8 mouse cellular contexts compared by ENCODE assay signal in the genomic region with DNA sequence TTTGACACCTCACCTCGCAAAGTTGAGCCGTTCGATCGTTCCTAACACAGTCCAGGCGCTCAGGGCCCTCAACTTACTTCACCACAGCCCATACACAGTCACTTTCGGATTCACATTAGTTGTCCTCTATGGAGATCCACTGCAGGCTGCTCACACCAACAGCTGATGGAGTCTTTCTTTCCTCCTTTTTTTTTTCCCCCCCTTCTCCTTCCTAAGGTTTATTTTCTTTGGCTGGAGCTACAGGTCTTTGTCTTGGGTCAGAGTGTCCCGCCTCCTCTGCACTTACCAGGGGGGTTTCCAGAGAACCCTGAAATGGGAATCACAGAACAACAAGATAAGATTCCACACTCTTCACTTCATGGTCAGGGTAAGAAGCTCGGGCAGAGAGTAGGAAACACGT. TPM values are rescaled to one million over a fixed set of nuclear protein-coding genes. Genes with fewer than 3 reads are reported as not detected.
DNase-seq lines count a peak whose midpoint lies in the region; ATAC-seq and TF ChIP-seq lines count a peak whose summit lies in the region.

No protein-coding gene starts in this region.

- H3K27me3 ChIP-seq in lung, embryonic 14.5 days (ENCODE audit: insufficient read depth, low read length) = no peaks in the 10 kb centered on the region
- no peaks in the 10 kb centered on the region for H3K27me3 ChIP-seq in embryonic facial prominence, embryonic 14.5 days (replicated peaks; ENCODE audit: control insufficient read depth, insufficient read depth, low read length)
- H3K27me3 ChIP-seq in hindbrain, embryonic 14.5 days (ENCODE audit: control insufficient read depth, insufficient read depth, low read length) = no peaks in the 10 kb centered on the region
- H3K27me3 ChIP-seq in myocyte (ENCODE audit: control insufficient read depth, insufficient read depth, insufficient read length) = no peaks in the 10 kb centered on the region

- 62% methylated on average over 9 of the region's 9 CpGs for WGBS in lung, embryonic 14.5 days
- 70% methylated on average over 9 of the region's 9 CpGs for WGBS in embryonic facial prominence, embryonic 14.5 days
- WGBS in hindbrain, embryonic 14.5 days = 78% methylated on average over 9 of the region's 9 CpGs

- peaks cover 35% of the 10 kb centered on the region for H3K36me3 ChIP-seq in lung, embryonic 14.5 days (ENCODE audit: insufficient read depth)
- peaks cover 24% of the 10 kb centered on the region for H3K36me3 ChIP-seq in embryonic facial prominence, embryonic 14.5 days (ENCODE audit: control insufficient read depth, insufficient read depth, low read length)
- peaks cover 27% of the 10 kb centered on the region for H3K36me3 ChIP-seq in hindbrain, embryonic 14.5 days (replicated peaks; ENCODE audit: control insufficient read depth, insufficient read depth)
- H3K36me3 ChIP-seq in myocyte (ENCODE audit: control insufficient read depth, insufficient read depth) = peaks cover 8% of the 10 kb centered on the region

- H3ac ChIP-seq in myocyte (ENCODE audit: control insufficient read depth, insufficient read length) = peak overlapping the region; percentile 20

- TF ChIP-seq CTCF in lung, embryonic 14.5 days (IDR thresholded peaks at IDR 0.05; ENCODE audit: low read depth) = no peak

- H3K4me3 ChIP-seq in lung, embryonic 14.5 days (ENCODE audit: low read depth, low read length) = peak overlapping the region; percentile 84; the same call in 1 of the 2 replicates
- H3K4me3 ChIP-seq in embryonic facial prominence, embryonic 14.5 days (ENCODE audit: low read depth, low read length) = 0 out of 2 replicates have a peak overlapping the region, but pooled peaks have one; percentile 94
- H3K4me3 ChIP-seq in hindbrain, embryonic 14.5 days (replicated peaks; ENCODE audit: low read length) = 0 out of 2 replicates have a peak overlapping the region, but pooled peaks have one; percentile 67
- H3K4me3 ChIP-seq in myocyte = peak overlapping the region; percentile 93

- peaks cover 50% of the 10 kb centered on the region for H3K79me2 ChIP-seq in myocyte (ENCODE audit: control insufficient read depth, insufficient read depth)

- peak overlapping the region; percentile 4; the same call in 1 of the 2 replicates for H3K9ac ChIP-seq in lung, embryonic 14.5 days
- H3K9ac ChIP-seq in embryonic facial prominence, embryonic 14.5 days (ENCODE audit: low read depth, low read length) = peak overlapping the region; percentile 47; the same call in 1 of the 2 replicates
- H3K9ac ChIP-seq in hindbrain, embryonic 14.5 days = 0 out of 2 replicates have a peak overlapping the region, but pooled peaks have one; percentile 9

- no peak for TF ChIP-seq POLR2A in myocyte (IDR thresholded peaks at IDR 0.05; ENCODE audit: insufficient read length, low read depth)

- no peak overlapping the region for H3K27ac ChIP-seq in lung, embryonic 14.5 days (ENCODE audit: low read depth)
- no peak overlapping the region for H3K27ac ChIP-seq in embryonic facial prominence, embryonic 14.5 days (replicated peaks; ENCODE audit: low read depth, low read length)
- H3K27ac ChIP-seq in hindbrain, embryonic 14.5 days = no peak overlapping the region

- ATAC-seq in lung, embryonic 14.5 days (ENCODE audit: insufficient read depth) = no peak
- no peak for ATAC-seq in embryonic facial prominence, embryonic 14.5 days (ENCODE audit: low read depth)
- no peak for ATAC-seq in hindbrain, embryonic 14.5 days (ENCODE audit: low FRiP score)

- H3K4me1 ChIP-seq in lung, embryonic 14.5 days (ENCODE audit: insufficient read depth) = peaks cover 35% of the 10 kb centered on the region
- H3K4me1 ChIP-seq in embryonic facial prominence, embryonic 14.5 days (ENCODE audit: control insufficient read depth, insufficient read depth, low read length) = peaks cover 54% of the 10 kb centered on the region
- H3K4me1 ChIP-seq in hindbrain, embryonic 14.5 days (replicated peaks; ENCODE audit: control insufficient read depth, insufficient read depth, low read length) = peaks cover 63% of the 10 kb centered on the region

- peak overlapping the region; percentile 95 for H3K4me2 ChIP-seq in lung, embryonic 14.5 days
- peak overlapping the region; percentile 90; the same call in 1 of the 2 replicates for H3K4me2 ChIP-seq in embryonic facial prominence, embryonic 14.5 days (ENCODE audit: low read depth, low read length)
- H3K4me2 ChIP-seq in hindbrain, embryonic 14.5 days (replicated peaks) = peak overlapping the region; percentile 67
- peak overlapping the region; percentile 96 for H3K4me2 ChIP-seq in myocyte (ENCODE audit: low read depth)

- DNase-seq in lung, embryonic 14.5 days = no peak
- no peak for DNase-seq in lung, postnatal 25 days (ENCODE audit: low spot score)
- DNase-seq in embryonic facial prominence, embryonic 14.5 days (ENCODE audit: low spot score) = no peak
- DNase-seq in hindbrain, embryonic 14.5 days (ENCODE audit: low spot score) = no peak
- DNase-seq in spleen, postnatal 10 days (ENCODE audit: low spot score in 2 of 2) = no peak
- no peak for DNase-seq in layer of hippocampus, adult 9-11 months
- no peak for DNase-seq in ovary, postnatal 10 days (ENCODE audit: low spot score)

- no peaks in the 10 kb centered on the region for H3K9me3 ChIP-seq in lung, embryonic 14.5 days (ENCODE audit: low read depth, low read length)
- H3K9me3 ChIP-seq in embryonic facial prominence, embryonic 14.5 days (ENCODE audit: control insufficient read depth, low read length) = no peaks in the 10 kb centered on the region
- no peaks in the 10 kb centered on the region for H3K9me3 ChIP-seq in hindbrain, embryonic 14.5 days (ENCODE audit: control insufficient read depth, low read length)

TF ChIP-seq in myocyte, 11 proteins besides CTCF, POLR2A, EP300 and RAD21:
- TF ChIP-seq MYOG (IDR thresholded peaks at IDR 0.05; ENCODE audit: control insufficient read depth in 1 of 3, insufficient read depth in 1 of 3, insufficient read length in 2 of 3, low read depth in 2 of 3) = no peak
- no peak for TF ChIP-seq MAX (IDR thresholded peaks at IDR 0.05; ENCODE audit: low read depth)
- TF ChIP-seq MYOD1 (IDR thresholded peaks at IDR 0.05; ENCODE audit: control insufficient read depth in 1 of 3, insufficient read length in 2 of 3, low read depth in 2 of 3) = no peak
- TF ChIP-seq TCF12 (IDR thresholded peaks at IDR 0.05; ENCODE audit: insufficient read depth, poor library complexity, severe bottlenecking) = no peak
- TF ChIP-seq TCF3 (IDR thresholded peaks at IDR 0.05; ENCODE audit: insufficient read length, low read depth) = no peak
- TF ChIP-seq POLR2AphosphoS2 (IDR thresholded peaks at IDR 0.05; ENCODE audit: insufficient read length, low read depth) = no peak

RNA-seq across cellular contexts. Expression of gene Nfe2l1, which starts 1.9 kb away (rescaled TPM):
- 34.6 and 39.5 TPM in 2 replicates for polyA plus RNA-seq in lung, embryonic 14.5 days (2014; fragmentation: Nextera tagmentation; extraction: Ambion mirVana)
- polyA plus RNA-seq in embryonic facial prominence, embryonic 14.5 days (2014; fragmentation: Nextera tagmentation; extraction: Ambion mirVana) = 54.6 and 56.0 TPM in 2 replicates
- 49.3 and 54.7 TPM in 2 replicates for polyA plus RNA-seq in hindbrain, embryonic 14.5 days (2014; fragmentation: Nextera tagmentation; extraction: Ambion mirVana)
- 518 TPM for polyA plus RNA-seq in myocyte (2012; fragmentation: generic; extraction: Trizol)

RNA-seq across cellular contexts. Expression of gene Copz2, which starts 21.8 kb away (rescaled TPM):
- 144 and 151 TPM in 2 replicates for polyA plus RNA-seq in lung, embryonic 14.5 days (2014; fragmentation: Nextera tagmentation; extraction: Ambion mirVana)
- 228 and 237 TPM in 2 replicates for polyA plus RNA-seq in embryonic facial prominence, embryonic 14.5 days (2014; fragmentation: Nextera tagmentation; extraction: Ambion mirVana)
- 23.1 and 29.7 TPM in 2 replicates for polyA plus RNA-seq in hindbrain, embryonic 14.5 days (2014; fragmentation: Nextera tagmentation; extraction: Ambion mirVana)
- polyA plus RNA-seq in myocyte (2012; fragmentation: generic; extraction: Trizol) = 120 TPM

RNA-seq across cellular contexts. Expression of gene Cbx1, which starts 39.0 kb away (rescaled TPM):
- polyA plus RNA-seq in lung, embryonic 14.5 days (2014; fragmentation: Nextera tagmentation; extraction: Ambion mirVana) = 103 and 112 TPM in 2 replicates
- polyA plus RNA-seq in embryonic facial prominence, embryonic 14.5 days (2014; fragmentation: Nextera tagmentation; extraction: Ambion mirVana) = 80.2 and 82.8 TPM in 2 replicates
- polyA plus RNA-seq in hindbrain, embryonic 14.5 days (2014; fragmentation: Nextera tagmentation; extraction: Ambion mirVana) = 52.5 and 57.7 TPM in 2 replicates
- polyA plus RNA-seq in myocyte (2012; fragmentation: generic; extraction: Trizol) = 34.6 TPM

RNA-seq across cellular contexts. Expression of gene Snx11, which starts 50.6 kb away (rescaled TPM):
- 10.3 and 15.7 TPM in 2 replicates for polyA plus RNA-seq in lung, embryonic 14.5 days (2014; fragmentation: Nextera tagmentation; extraction: Ambion mirVana)
- 11.2 and 11.7 TPM in 2 replicates for polyA plus RNA-seq in embryonic facial prominence, embryonic 14.5 days (2014; fragmentation: Nextera tagmentation; extraction: Ambion mirVana)
- 37.9 and 42.5 TPM in 2 replicates for polyA plus RNA-seq in hindbrain, embryonic 14.5 days (2014; fragmentation: Nextera tagmentation; extraction: Ambion mirVana)
- polyA plus RNA-seq in myocyte (2012; fragmentation: generic; extraction: Trizol) = 18.4 TPM
